Mouse (Mus musculus) embryonic fibroblast, embryonic 13.5 days (primary cell): ENCODE results near the gene Btg2.
A peak's percentile ranks its signal among the peaks of the same experiment; 100 is the strongest.

Experiments used
- CTCF ChIP-seq: IDR thresholded peaks from 2 replicates; pipeline ENCODE4 v1.5.1; 2011; ENCODE audit warnings: mild to moderate bottlenecking, control low read depth, low read length, moderate library complexity, borderline replicate concordance; ENCODE audit not compliant: insufficient read depth
- POLR2A ChIP-seq: IDR thresholded peaks from 2 replicates; pipeline ENCODE4 v1.6.1; 2011; ENCODE audit warnings: low read depth, mild to moderate bottlenecking, control low read depth, low read length, moderate library complexity

DNA sequence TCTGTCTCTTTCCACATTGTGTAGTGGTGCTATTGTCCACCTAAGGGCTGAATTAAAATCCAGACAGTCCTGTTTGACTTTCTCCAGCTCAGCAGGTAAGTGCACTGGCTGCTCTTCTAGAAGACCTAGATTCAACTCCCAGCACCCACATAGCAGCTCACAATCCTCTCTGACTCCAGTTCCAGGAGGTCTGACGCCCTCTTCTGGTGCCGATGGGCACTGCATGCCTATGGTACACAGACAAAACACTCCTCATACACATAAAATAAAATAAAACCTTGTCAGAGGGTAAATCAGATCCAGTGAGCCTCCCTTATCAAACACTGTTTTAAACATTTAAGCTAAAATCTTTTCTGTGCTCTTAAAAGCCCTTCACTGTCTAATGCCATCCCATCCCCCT is 42.4 kb downstream of the Btg2 start:
- TF ChIP-seq CTCF (0 out of 2 replicates have a peak, but pooled peaks have one; percentile 5), POLR2A (no peak)
